Mouse (Mus musculus) adrenal gland, postnatal 25 days (tissue): ENCODE measurements around the gene Olfr384. TPM values are rescaled to one million over a fixed set of nuclear protein-coding genes. Genes with fewer than 3 reads are reported as not detected.
A peak's percentile ranks its signal among the peaks of the same experiment; 100 is the strongest.
"Not testable (repeated sequence)": the region's sequence is repeated elsewhere in the genome, so short reads cannot be mapped to it uniquely, and the experiment has no call there.

Experiments used
- DNase-seq: peaks from one replicate; pipeline ENCODE4 v3.0.0; 2021; ENCODE audit warnings: mixed read lengths
- long read RNA-seq: library from polyadenylated mRNA; stranded (forward); transcript quantifications from one replicate; pipeline ENCODE4 v2.0.0, GENCODE M21; 2021
- total RNA-seq: library from RNA; stranded (reverse); gene quantifications from 2 replicates; pipeline ENCODE4 v1.2.3, GENCODE M21; 2021

Olfr384 gene
- not detected in 2 replicates for total RNA-seq
- long read RNA-seq, result 0 reads

DNA sequence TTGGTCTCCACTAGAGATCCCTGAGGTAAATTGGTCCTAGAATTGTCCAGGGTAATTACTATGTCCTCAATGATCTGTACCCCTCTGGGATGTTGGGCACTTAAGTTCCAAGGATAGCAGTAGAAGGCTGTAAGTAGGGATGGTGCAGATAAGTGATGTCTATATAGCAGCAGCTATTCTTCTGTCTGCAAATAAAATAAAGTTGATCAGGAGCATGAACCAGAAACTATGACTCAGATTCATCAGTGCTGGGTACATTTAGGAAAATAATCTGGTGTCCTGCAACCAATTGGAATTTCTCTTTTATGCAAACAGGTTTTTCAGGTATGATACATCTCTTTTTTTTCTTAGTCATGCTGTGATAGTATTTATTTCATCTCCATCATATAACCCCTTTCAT lies at the start of gene Olfr384:
TSS of gene Olfr384 (plus strand) at position 301 of the 400 bp plus-strand sequence.
- DNase-seq, result no peak

DNA sequence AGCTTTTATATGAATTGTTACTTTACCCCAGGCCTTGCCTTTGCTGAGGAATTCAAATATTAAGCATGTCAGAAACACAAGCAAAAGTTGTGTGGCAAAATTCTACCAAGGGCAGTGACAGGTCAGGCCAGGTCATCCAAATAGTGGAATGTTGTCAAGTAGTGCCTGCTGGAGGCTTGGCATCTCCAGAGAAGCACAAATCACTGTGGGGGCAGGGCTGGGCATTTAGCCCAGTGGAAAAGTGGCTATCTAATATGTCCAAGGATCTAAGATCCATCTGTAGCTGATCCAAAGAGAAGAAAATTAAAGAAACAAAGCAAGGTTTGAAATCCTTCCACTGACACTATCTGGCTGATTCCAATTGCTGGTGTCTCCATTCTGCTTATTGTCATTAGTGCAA lies 18.5 kb upstream of the Olfr384 start:
- peak; percentile 36 for DNase-seq

- not testable (repeated sequence) for DNase-seq
Observed at GRCm38 (mm10) chr11:73583188-73583587, 15.2 kb upstream of the Olfr384 start.

- DNase-seq, result no peak
Observed at GRCm38 (mm10) chr11:73592908-73593307, 5.5 kb upstream of the Olfr384 start, which contains the start of gene Olfr385. Gene Olfr385 (minus strand): TSS chr11:73593008.

Other genes starting within 250 kb of the Olfr384 start
- gene Olfr20, start 247.8 kb upstream of the Olfr384 start, total RNA-seq, result not detected in 2 replicates
- gene Olfr376, start 227.3 kb upstream of the Olfr384 start, total RNA-seq, result not detected in 2 replicates
- gene Olfr1, start 199.0 kb upstream of the Olfr384 start, total RNA-seq, result not detected in 2 replicates
- gene Olfr378, start 170.1 kb upstream of the Olfr384 start, total RNA-seq, result not detected in 2 replicates
- gene Olfr380, start 141.1 kb upstream of the Olfr384 start, total RNA-seq, result not detected in 2 replicates
- not detected in 2 replicates for gene Olfr381, start 107.0 kb upstream of the Olfr384 start, total RNA-seq
- not detected in 2 replicates for gene Olfr382, start 81.4 kb upstream of the Olfr384 start, total RNA-seq
- not detected in 2 replicates for gene Olfr385, start 5.6 kb upstream of the Olfr384 start, total RNA-seq
- gene Zfp735, start 90.2 kb downstream of the Olfr384 start, total RNA-seq, result not detected in 2 replicates
- not detected in 2 replicates for gene Olfr389, start 182.1 kb downstream of the Olfr384 start, total RNA-seq
- gene Olfr390, start 184.4 kb downstream of the Olfr384 start, total RNA-seq, result not detected in 2 replicates
- not detected in 2 replicates for gene Olfr391-ps, start 204.5 kb downstream of the Olfr384 start, total RNA-seq
- gene Olfr392, start 218.5 kb downstream of the Olfr384 start, total RNA-seq, result not detected in 2 replicates